Mouse (Mus musculus) ES-Bruce4 (cell line): ENCODE results near the gene Clcf1. TPM values are rescaled to one million over a fixed set of nuclear protein-coding genes. Genes with fewer than 3 reads are reported as not detected.

Experiments
- H3K27ac ChIP-seq: 2 replicates; pipeline ENCODE4 v1.5.1; 2012; ENCODE audit warnings: low read length, inconsistent platforms; ENCODE audit not compliant: insufficient read depth
- H3K27me3 ChIP-seq: 2 replicates; pipeline ENCODE4 v1.6.1; 2012; ENCODE audit warnings: mild to moderate bottlenecking, low read length, inconsistent platforms; ENCODE audit not compliant: control insufficient read depth, poor library complexity, insufficient read depth, severe bottlenecking
- H3K36me3 ChIP-seq: 2 replicates; pipeline ENCODE4 v1.6.1; 2012; ENCODE audit warnings: inconsistent platforms, mild to moderate bottlenecking, low read length, moderate library complexity; ENCODE audit not compliant: control insufficient read depth, poor library complexity, insufficient read depth, severe bottlenecking
- H3K4me1 ChIP-seq: one replicate; pipeline ENCODE4 v1.8.1; 2011; ENCODE audit warnings: low read length; ENCODE audit not compliant: control insufficient read depth, insufficient read depth
- H3K4me3 ChIP-seq: 2 replicates; pipeline ENCODE4 v1.5.1; 2011; ENCODE audit warnings: low read depth, mild to moderate bottlenecking, low read length
- H3K9ac ChIP-seq: 2 replicates; pipeline ENCODE4 v1.6.1; 2012; ENCODE audit warnings: low read depth, mild to moderate bottlenecking, inconsistent platforms; ENCODE audit not compliant: poor library complexity, severe bottlenecking
- H3K9me3 ChIP-seq: replicated peaks from 2 replicates; pipeline ENCODE4 v1.6.1; 2012; ENCODE audit warnings: mild to moderate bottlenecking, low read length, inconsistent platforms; ENCODE audit not compliant: control insufficient read depth, poor library complexity, insufficient read depth, severe bottlenecking
- CTCF ChIP-seq: IDR thresholded peaks from one replicate; pipeline ENCODE4 v1.8.1; 2011; ENCODE audit warnings: low read depth, low read length
- EP300 ChIP-seq: IDR thresholded peaks from 2 replicates; pipeline ENCODE4 v1.6.1; 2011; ENCODE audit warnings: low read depth, low read length; ENCODE audit not compliant: insufficient read depth
- POLR2A ChIP-seq: IDR thresholded peaks from one replicate; pipeline ENCODE4 v1.8.1; 2011; ENCODE audit warnings: low read length; ENCODE audit not compliant: insufficient read depth
- polyA plus RNA-seq: library from polyadenylated mRNA; stranded (reverse); fragments of >200 nt; gene quantifications from 2 replicates; pipeline ENCODE4 v1.2.4, GENCODE M21; 2011; ENCODE audit warnings: low read depth; ENCODE audit not compliant: missing spikeins, insufficient read depth, insufficient read length

Clcf1 gene
- polyA plus RNA-seq, 1 experiment = 1.5 TPM

GRCm38 (mm10) chr19:4218784-4219183 is 4.7 kb downstream of the Clcf1 start:
- H3K27me3 ChIP-seq = peaks cover 13% of the 10 kb centered on the region
- no peaks in the 10 kb centered on the region for H3K4me1 ChIP-seq
- no peaks in the 10 kb centered on the region for H3K36me3 ChIP-seq
- TF ChIP-seq POLR2A = no peak
- no peak overlapping the region for H3K27ac ChIP-seq
- no peak overlapping the region for H3K4me3 ChIP-seq
- H3K9ac ChIP-seq = no peak overlapping the region
- no peaks in the 10 kb centered on the region for H3K9me3 ChIP-seq

GRCm38 (mm10) chr19:4219943-4220342 is 5.9 kb downstream of the Clcf1 start:
- Histone ChIP-seq H3K4me1 (no peaks in the 10 kb centered on the region), H3K27ac (no peak overlapping the region), H3K36me3 (no peaks in the 10 kb centered on the region), H3K27me3 (peaks cover 7% of the 10 kb centered on the region), H3K4me3 (no peak overlapping the region), H3K9ac (no peak overlapping the region), H3K9me3 (no peaks in the 10 kb centered on the region)
- TF ChIP-seq EP300 (no peak), CTCF (no peak), POLR2A (no peak)

GRCm38 (mm10) chr19:4220416-4220815 is 6.4 kb downstream of the Clcf1 start:
- TF ChIP-seq CTCF = no peak
- no peak for TF ChIP-seq EP300
- no peak for TF ChIP-seq POLR2A
- Histone ChIP-seq H3K4me1 (no peaks in the 10 kb centered on the region), H3K27me3 (peaks cover 2% of the 10 kb centered on the region), H3K36me3 (no peaks in the 10 kb centered on the region), H3K9me3 (no peaks in the 10 kb centered on the region), H3K4me3 (no peak overlapping the region), H3K27ac (no peak overlapping the region), H3K9ac (no peak overlapping the region)

DNA sequence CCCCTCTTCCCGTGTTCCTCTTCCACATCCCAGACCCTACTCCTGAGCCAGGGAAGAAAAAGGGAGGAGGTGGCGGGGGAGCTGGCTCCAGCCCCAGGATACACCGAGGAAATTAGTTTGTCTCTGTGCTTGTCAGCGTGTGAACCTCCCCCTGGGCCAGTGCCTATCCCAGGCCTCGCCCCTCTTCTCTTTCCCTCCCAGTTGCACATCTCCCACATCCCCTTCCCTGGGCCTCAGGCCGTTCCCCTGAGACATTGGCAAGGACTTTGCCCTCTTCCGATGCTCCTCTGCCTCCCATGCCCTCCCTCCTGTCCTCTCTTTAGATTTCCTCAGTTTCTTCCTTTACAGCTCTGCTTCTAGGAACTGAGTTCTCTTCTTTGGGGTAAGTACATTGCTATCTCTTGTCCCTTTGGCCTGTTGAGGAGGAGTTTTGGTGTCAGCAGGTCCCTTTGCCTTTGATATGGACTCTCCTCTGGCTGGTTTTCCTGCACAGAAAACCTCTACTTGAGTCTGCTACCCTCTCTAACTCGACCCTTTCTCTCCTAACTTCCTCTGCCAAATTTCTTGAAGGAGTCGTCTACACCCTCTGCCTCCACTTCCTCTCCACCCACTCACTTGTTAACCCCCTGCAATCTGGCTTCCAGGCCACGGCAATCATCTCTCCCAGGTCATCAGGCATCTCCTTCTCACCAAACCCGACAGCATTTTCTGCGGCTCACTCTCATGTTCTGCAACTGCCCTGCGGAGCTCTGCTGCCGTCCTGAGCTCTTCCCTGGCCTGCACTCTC is 7.1 kb downstream of the Clcf1 start:
- H3K4me3 ChIP-seq = no peak overlapping the region
- no peak overlapping the region for H3K9ac ChIP-seq
- no peak overlapping the region for H3K27ac ChIP-seq
- TF ChIP-seq POLR2A = no peak
- TF ChIP-seq CTCF = no peak
- TF ChIP-seq EP300 = no peak
- no peaks in the 10 kb centered on the region for H3K4me1 ChIP-seq
- no peaks in the 10 kb centered on the region for H3K27me3 ChIP-seq
- H3K9me3 ChIP-seq = no peaks in the 10 kb centered on the region
- no peaks in the 10 kb centered on the region for H3K36me3 ChIP-seq

DNA sequence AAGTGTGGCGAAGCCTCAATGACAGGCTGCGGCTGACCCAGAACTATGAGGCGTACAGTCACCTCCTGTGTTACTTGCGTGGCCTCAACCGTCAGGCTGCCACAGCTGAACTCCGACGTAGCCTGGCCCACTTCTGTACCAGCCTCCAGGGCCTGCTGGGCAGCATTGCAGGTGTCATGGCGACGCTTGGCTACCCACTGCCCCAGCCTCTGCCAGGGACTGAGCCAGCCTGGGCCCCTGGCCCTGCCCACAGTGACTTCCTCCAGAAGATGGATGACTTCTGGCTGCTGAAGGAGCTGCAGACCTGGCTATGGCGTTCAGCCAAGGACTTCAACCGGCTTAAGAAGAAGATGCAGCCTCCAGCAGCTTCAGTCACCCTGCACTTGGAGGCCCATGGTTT is 8.1 kb downstream of the Clcf1 start:
- H3K4me1 ChIP-seq = no peaks in the 10 kb centered on the region
- H3K4me3 ChIP-seq = no peak overlapping the region
- H3K9ac ChIP-seq = no peak overlapping the region
- no peaks in the 10 kb centered on the region for H3K36me3 ChIP-seq
- TF ChIP-seq CTCF (no peak), EP300 (no peak), POLR2A (no peak)
- H3K27ac ChIP-seq = no peak overlapping the region
- H3K9me3 ChIP-seq = no peaks in the 10 kb centered on the region
- no peaks in the 10 kb centered on the region for H3K27me3 ChIP-seq

- H3K4me1 ChIP-seq = no peaks in the 10 kb centered on the region
- no peaks in the 10 kb centered on the region for H3K36me3 ChIP-seq
- no peak overlapping the region for H3K4me3 ChIP-seq
- H3K27ac ChIP-seq = no peak overlapping the region
- H3K27me3 ChIP-seq = no peaks in the 10 kb centered on the region
- H3K9ac ChIP-seq = no peak overlapping the region
- H3K9me3 ChIP-seq = no peaks in the 10 kb centered on the region
- no peak for TF ChIP-seq CTCF
These were observed 12.7 kb downstream of the Clcf1 start for GRCm38 (mm10) chr19:4226779-4227178.
